Mouse (Mus musculus) liver, adult 2 months (tissue): ENCODE measurements at regions not wholly inside any gene's neighbourhood (a gene's known extent, or its start where the extent isn't known, plus 50 kb on each side); places are given as distances from the start of the nearest gene placed in this dataset.

Experiments
- CTCF ChIP-seq: fragments of 200-500 bp; IDR thresholded peaks from 2 replicates; pipeline ENCODE4 v1.5.1; 2011; ENCODE audit warnings: low read depth, low read length, control low read depth
- POLR2A ChIP-seq: fragments of 200-500 bp; IDR thresholded peaks from 2 replicates; pipeline ENCODE4 v1.6.1; 2011; ENCODE audit warnings: low read length, control low read depth; ENCODE audit not compliant: insufficient read depth; ENCODE audit errors: extremely low read depth

DNA sequence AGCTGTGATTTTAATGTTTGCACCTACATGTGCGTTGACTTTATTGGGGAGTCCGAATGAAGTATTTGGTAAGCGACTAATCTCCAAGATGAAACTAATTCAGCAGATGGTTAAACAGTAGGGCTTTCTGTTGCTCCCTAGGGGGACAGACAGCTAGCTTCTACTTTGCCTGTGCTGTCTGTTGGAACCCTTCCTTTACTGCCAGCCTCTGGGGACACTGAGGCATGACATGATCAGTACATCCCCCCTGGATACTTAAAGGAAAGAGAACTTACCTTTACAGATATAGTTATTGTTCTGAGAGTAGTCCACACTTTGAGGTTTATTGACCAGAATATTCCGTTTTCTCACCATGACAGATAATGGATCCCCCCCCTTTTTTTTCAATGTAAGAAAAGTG is 289.8 kb upstream of the Ift57 start:
- TF ChIP-seq POLR2A: no peak
- TF ChIP-seq CTCF: no peak
